Mouse (Mus musculus) G1E (cell line): ENCODE results near the gene Traf3. TPM values are rescaled to one million over a fixed set of nuclear protein-coding genes. Genes with fewer than 3 reads are reported as not detected.

Experiments used
- ATAC-seq: 2 replicates; pipeline ENCODE4 v1.8.0; 2016; ENCODE audit warnings: mild to moderate bottlenecking; ENCODE audit not compliant: insufficient number of reproducible peaks, poor library complexity, low FRiP score, severe bottlenecking; ENCODE audit errors: extremely low read depth
- DNase-seq: peaks from one replicate; pipeline ENCODE4 v3.0.0; 2012; ENCODE audit warnings: low spot score
- H3K27me3 ChIP-seq: 2 replicates; pipeline ENCODE4 v1.6.1; 2012; ENCODE audit warnings: mild to moderate bottlenecking, low read length, inconsistent platforms; ENCODE audit not compliant: insufficient read depth
- H3K36me3 ChIP-seq: replicated peaks from 2 replicates; pipeline ENCODE3; 2012; ENCODE audit warnings: mild to moderate bottlenecking, inconsistent platforms
- H3K4me1 ChIP-seq: 2 replicates; pipeline ENCODE4 v1.6.1; 2012; ENCODE audit warnings: low read depth, low read length, inconsistent platforms, mixed read lengths; ENCODE audit not compliant: insufficient read depth
- H3K4me3 ChIP-seq: 2 replicates; pipeline ENCODE4 v1.5.1; 2012; ENCODE audit warnings: low read depth, mild to moderate bottlenecking, inconsistent platforms, low read length, moderate library complexity, mixed read lengths
- H3K9me3 ChIP-seq: replicated peaks from 2 replicates; pipeline ENCODE4 v1.6.1; 2012; ENCODE audit warnings: inconsistent platforms
- CTCF ChIP-seq: IDR thresholded peaks from 2 replicates; pipeline ENCODE4 v1.5.1; 2012; ENCODE audit warnings: low read depth, low read length, inconsistent platforms, mixed read lengths
- GATA1 ChIP-seq: IDR thresholded peaks from 2 replicates; pipeline ENCODE4 v1.6.1; 2012; ENCODE audit warnings: borderline replicate concordance, low read length, inconsistent platforms, mixed read lengths
- GATA2 ChIP-seq: IDR thresholded peaks from 2 replicates; pipeline ENCODE4 v1.6.1; 2012; ENCODE audit warnings: low read depth, low read length, inconsistent platforms, borderline replicate concordance
- POLR2AphosphoS5 ChIP-seq: IDR thresholded peaks from 2 replicates; pipeline ENCODE4 v1.6.1; 2012; ENCODE audit warnings: low read depth, low read length, inconsistent platforms; ENCODE audit not compliant: insufficient replicate concordance
- TAL1 ChIP-seq: conservative IDR thresholded peaks from 2 replicates; pipeline ENCODE4 v1.6.1; 2012; ENCODE audit warnings: low read depth, low read length, inconsistent platforms, mixed read lengths
- polyA plus RNA-seq: library from polyadenylated mRNA; stranded (reverse); fragments of >175 nt; gene quantifications from 2 replicates; pipeline ENCODE4 v1.2.3, GENCODE M21; 2012
- total RNA-seq, 2 experiments: library from RNA; stranded (forward) in 1 of 2; stranded (reverse) in 1 of 2; fragments of 200-1000 nt in 1 of 2; fragments of >200 nt in 1 of 2; fragmentation: Nextera tagmentation in 1 of 2; gene quantifications; 2 replicates each; pipeline ENCODE4 v1.2.3; 2014 to 2017

Gene Traf3
- total and polyA plus RNA-seq, 3 experiments: 0.16 TPM; not detected in 2

DNA sequence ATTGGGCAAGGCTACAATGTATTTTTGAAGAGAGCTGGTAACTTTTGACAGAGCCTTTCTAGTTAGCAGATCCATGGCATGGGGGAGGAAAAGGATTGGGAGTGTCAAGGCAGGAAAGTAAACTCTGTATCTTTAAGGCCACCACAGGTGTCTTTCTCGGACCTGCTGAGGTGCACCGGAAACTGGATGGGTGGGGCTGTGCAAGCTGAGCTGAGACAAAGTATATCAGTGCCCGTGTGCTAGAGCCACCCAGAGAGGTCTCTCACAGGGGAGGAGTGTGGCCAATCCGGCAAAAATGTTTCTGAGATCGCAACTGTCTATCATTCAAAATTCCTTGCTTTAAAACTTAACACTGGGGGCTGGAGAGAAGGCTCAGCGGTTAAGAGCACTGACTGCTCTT, 69.5 kb downstream of the Traf3 start:
- Histone ChIP-seq H3K9me3 (no peaks in the 10 kb centered on the region), H3K36me3 (no peaks in the 10 kb centered on the region), H3K4me3 (no peak overlapping the region), H3K4me1 (no peaks in the 10 kb centered on the region), H3K27me3 (peaks cover 28% of the 10 kb centered on the region)
- no peak for TF ChIP-seq GATA1
- TF ChIP-seq POLR2AphosphoS5: no peak
- no peak for TF ChIP-seq TAL1
- TF ChIP-seq GATA2: no peak
- no peak for TF ChIP-seq CTCF
- no peak for ATAC-seq
- no peak for DNase-seq

DNA sequence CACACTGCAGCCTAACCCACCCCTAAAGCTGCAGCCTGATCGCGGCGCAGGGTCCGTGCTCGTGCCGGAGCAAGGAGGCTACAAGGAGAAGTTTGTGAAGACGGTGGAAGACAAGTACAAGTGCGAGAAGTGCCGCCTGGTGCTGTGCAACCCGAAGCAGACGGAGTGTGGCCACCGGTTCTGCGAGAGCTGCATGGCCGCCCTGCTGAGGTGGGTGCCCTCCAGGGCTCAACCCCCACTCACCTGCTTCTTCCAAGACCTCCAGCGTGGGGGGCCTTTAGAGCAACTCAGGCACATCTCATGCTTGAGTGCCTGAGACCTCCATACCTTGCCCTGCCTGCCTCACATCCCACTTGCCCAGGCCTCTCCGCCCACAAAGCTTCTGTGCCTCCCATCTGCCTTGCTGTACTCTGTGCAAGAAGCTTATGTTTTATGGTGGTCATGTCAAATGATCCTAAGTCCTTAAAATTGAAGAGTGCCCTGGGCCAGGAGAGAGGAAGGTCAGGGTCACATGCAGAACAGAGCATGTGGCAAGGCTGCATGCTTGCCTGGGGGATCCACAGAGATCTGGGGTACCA, 71.5 kb downstream of the Traf3 start:
- H3K4me1 ChIP-seq: no peaks in the 10 kb centered on the region
- DNase-seq (no peak), ATAC-seq (no peak)
- no peak for TF ChIP-seq TAL1
- TF ChIP-seq GATA2: no peak
- TF ChIP-seq GATA1: no peak
- no peak for TF ChIP-seq POLR2AphosphoS5
- TF ChIP-seq CTCF: no peak
- H3K4me3 ChIP-seq: no peak overlapping the region
- H3K9me3 ChIP-seq: no peaks in the 10 kb centered on the region
- no peaks in the 10 kb centered on the region for H3K36me3 ChIP-seq
- H3K27me3 ChIP-seq: peaks cover 27% of the 10 kb centered on the region

DNA sequence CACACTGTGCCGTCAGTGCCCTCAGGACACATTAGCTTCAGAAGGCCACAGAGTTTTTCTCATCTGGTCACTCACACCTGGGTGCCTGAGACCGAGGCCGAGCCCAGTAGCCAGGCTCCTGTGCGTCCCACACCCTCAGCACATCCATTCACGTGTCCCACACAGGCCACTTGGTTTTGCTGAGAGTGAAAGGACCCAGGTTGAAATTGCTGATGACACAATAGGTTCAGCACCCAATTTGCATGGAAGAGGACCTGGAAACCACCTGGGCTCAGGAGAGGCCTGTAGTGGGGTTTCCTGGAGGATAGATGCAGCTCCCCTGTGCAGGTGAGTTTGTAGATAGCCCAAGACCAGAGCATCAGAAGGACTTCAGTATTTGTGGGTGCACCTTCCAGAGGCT, 72.2 kb downstream of the Traf3 start:
- ATAC-seq (no peak), DNase-seq (no peak)
- Histone ChIP-seq H3K4me3 (no peak overlapping the region), H3K36me3 (no peaks in the 10 kb centered on the region), H3K27me3 (peaks cover 28% of the 10 kb centered on the region), H3K4me1 (no peaks in the 10 kb centered on the region), H3K9me3 (no peaks in the 10 kb centered on the region)
- no peak for TF ChIP-seq CTCF

DNA sequence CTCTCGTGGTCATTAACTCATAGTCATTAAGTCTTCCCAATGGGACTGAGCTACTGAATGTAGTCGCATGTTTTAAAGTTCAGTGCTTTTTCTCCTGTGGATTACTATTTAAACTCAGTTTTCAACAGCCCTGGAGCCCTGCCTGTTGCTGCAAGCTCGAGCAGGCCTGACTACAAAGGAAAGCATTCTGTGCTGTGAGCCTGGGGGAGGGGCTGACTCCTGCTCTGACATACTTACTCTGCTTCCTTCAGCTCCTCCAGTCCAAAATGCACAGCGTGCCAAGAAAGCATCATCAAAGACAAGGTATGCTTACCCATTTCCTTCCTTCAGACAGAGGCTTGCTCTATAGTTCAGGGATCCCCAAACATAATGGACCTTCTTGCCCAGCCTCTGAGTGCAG, 72.6 kb downstream of the Traf3 start:
- TF ChIP-seq GATA1: no peak
- no peak for TF ChIP-seq POLR2AphosphoS5
- no peak for TF ChIP-seq GATA2
- Histone ChIP-seq H3K4me1 (no peaks in the 10 kb centered on the region), H3K36me3 (no peaks in the 10 kb centered on the region), H3K4me3 (no peak overlapping the region), H3K9me3 (no peaks in the 10 kb centered on the region), H3K27me3 (peaks cover 31% of the 10 kb centered on the region)
- ATAC-seq: no peak
- DNase-seq: no peak

DNA sequence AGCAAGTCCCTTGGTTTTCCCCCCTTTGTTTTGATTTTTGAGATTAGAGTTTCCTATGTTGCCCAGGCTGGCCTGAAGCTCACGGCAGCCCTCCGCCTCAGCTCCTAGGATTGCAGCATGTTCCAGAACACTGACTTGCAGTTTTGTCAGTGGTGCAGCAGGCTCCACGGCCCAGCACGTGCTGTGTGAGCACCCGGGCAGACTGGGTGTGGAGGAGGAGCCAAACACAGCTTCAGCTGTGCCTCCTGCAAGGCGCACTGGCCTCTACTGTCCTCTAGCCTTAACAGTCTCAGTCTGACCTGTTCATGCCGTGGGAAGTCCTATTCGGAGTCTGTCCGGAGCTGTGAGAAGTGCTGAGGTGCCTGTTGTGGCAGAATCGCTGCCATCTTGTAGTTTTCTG, 73.8 kb downstream of the Traf3 start:
- H3K27me3 ChIP-seq: peaks cover 36% of the 10 kb centered on the region
- no peaks in the 10 kb centered on the region for H3K9me3 ChIP-seq
- TF ChIP-seq CTCF (no peak), GATA2 (no peak), GATA1 (no peak), TAL1 (no peak), POLR2AphosphoS5 (no peak)
- ATAC-seq (no peak), DNase-seq (no peak)
- H3K36me3 ChIP-seq: no peaks in the 10 kb centered on the region
- H3K4me3 ChIP-seq: no peak overlapping the region
- H3K4me1 ChIP-seq: peaks cover 4% of the 10 kb centered on the region; the same call in 1 of the 2 replicates

DNA sequence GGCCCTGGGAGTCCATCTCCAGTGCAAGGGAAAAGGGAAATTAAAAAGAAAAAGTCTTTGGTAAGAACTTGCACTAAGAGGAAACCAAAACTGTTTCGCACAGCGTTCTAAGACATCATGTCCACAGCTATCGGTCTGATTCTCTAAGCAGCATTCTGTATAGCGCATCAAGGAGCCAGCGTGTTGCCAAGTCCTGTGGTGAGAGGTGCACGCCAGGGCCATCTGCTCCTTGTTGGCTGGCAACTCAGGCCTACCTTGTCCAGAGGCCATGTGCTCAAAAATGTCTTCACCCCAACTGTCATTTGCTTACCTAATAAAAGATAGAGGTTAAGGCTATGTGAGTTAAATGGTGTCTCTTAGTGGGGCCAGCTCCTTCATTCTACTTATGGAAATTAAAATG, 75.7 kb downstream of the Traf3 start:
- DNase-seq (no peak), ATAC-seq (no peak)
- Histone ChIP-seq H3K36me3 (no peaks in the 10 kb centered on the region), H3K4me1 (peaks cover 9% of the 10 kb centered on the region), H3K27me3 (peaks cover 43% of the 10 kb centered on the region), H3K4me3 (no peak overlapping the region), H3K9me3 (no peaks in the 10 kb centered on the region)
- TF ChIP-seq GATA1 (no peak), GATA2 (no peak), POLR2AphosphoS5 (no peak), TAL1 (no peak), CTCF (no peak)

DNA sequence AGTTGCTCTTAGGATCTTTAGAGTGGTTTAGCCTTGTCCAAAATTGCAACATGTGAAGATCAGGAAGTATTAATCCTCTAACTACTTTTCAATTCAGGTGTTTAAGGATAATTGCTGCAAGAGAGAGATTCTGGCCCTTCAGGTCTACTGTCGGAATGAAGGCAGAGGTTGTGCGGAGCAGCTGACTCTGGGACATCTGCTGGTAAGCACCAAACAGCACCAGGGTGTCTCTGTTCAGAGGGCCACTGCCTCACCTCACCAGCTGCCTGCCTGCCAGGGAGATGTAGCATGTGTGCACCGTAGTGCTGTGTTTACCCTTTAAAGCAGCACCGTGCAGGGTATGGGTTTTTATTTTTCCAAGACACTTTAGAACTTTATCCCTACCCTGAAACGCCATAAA, 76.2 kb downstream of the Traf3 start:
- no peaks in the 10 kb centered on the region for H3K36me3 ChIP-seq
- H3K9me3 ChIP-seq: no peaks in the 10 kb centered on the region
- ATAC-seq (no peak), DNase-seq (no peak)
- peaks cover 13% of the 10 kb centered on the region for H3K4me1 ChIP-seq
- peaks cover 47% of the 10 kb centered on the region for H3K27me3 ChIP-seq
- TF ChIP-seq TAL1 (no peak), GATA1 (no peak), CTCF (no peak), POLR2AphosphoS5 (no peak), GATA2 (no peak)
- no peak overlapping the region for H3K4me3 ChIP-seq
